Mouse (Mus musculus) stomach, postnatal 0 days (tissue): ENCODE data around the gene Adamts6. TPM values are rescaled to one million over a fixed set of nuclear protein-coding genes. Genes with fewer than 3 reads are reported as not detected.

Source experiments
- ATAC-seq: fragments of 200-750 bp; cut with Nextera tagmentation; 2 replicates; pipeline ENCODE4 v1.8.0; 2017; ENCODE audit not compliant: low FRiP score, low TSS enrichment
- DNase-seq: peaks from one replicate; pipeline ENCODE4 v3.0.0-alpha.2; 2016; ENCODE audit warnings: low spot score
- H3K27ac ChIP-seq: fragments of 300-500 bp; sonication (generic); replicated peaks from 2 replicates; pipeline ENCODE4 v1.5.1; 2014; ENCODE audit warnings: mild to moderate bottlenecking, control low read depth
- H3K27me3 ChIP-seq: fragments of 300-500 bp; sonication (generic); 2 replicates; pipeline ENCODE4 v1.6.1; 2014; ENCODE audit warnings: low read length; ENCODE audit not compliant: control insufficient read depth, insufficient read depth
- H3K36me3 ChIP-seq: fragments of 300-500 bp; sonication (generic); 2 replicates; pipeline ENCODE4 v1.6.1; 2014; ENCODE audit warnings: low read length, mixed read lengths; ENCODE audit not compliant: control insufficient read depth, insufficient read depth
- H3K4me1 ChIP-seq: fragments of 300-500 bp; sonication (generic); replicated peaks from 2 replicates; pipeline ENCODE4 v1.6.1; 2014; ENCODE audit warnings: antibody characterized with exemption; ENCODE audit not compliant: control insufficient read depth, insufficient read depth
- H3K4me2 ChIP-seq: fragments of 300-500 bp; sonication (generic); replicated peaks from 2 replicates; pipeline ENCODE4 v1.6.1; 2014; ENCODE audit warnings: low read depth, mild to moderate bottlenecking, control low read depth, moderate library complexity
- H3K4me3 ChIP-seq: fragments of 300-500 bp; sonication (generic); 2 replicates; pipeline ENCODE4 v1.5.1; 2014; ENCODE audit warnings: low read depth, low read length, control low read depth
- H3K9ac ChIP-seq: fragments of 300-500 bp; sonication (generic); 2 replicates; pipeline ENCODE4 v1.6.1; 2014; ENCODE audit warnings: mild to moderate bottlenecking, low read length, control low read depth, mixed read lengths
- H3K9me3 ChIP-seq: fragments of 300-500 bp; sonication (generic); 2 replicates; pipeline ENCODE4 v1.6.1; 2016; ENCODE audit warnings: low read length; ENCODE audit not compliant: control insufficient read depth
- CTCF ChIP-seq: IDR thresholded peaks from 2 replicates; pipeline ENCODE4 v1.5.1; 2016; ENCODE audit warnings: antibody characterized with exemption, low read depth, mild to moderate bottlenecking, moderate library complexity
- EP300 ChIP-seq: optimal IDR thresholded peaks from 2 replicates; pipeline ENCODE3; 2016; ENCODE audit warnings: antibody characterized with exemption
- WGBS: fragments of 180-500 bp; shearing (Covaris S2); extraction: QIAGEN DNeasy Blood & Tissue Kit; methylation state at CpG from one replicate; pipeline ENCODE4 v1.1.7; 2014; 5-methylcytosine and 5-hydroxymethylcytosine counted together
- polyA plus RNA-seq: library from polyadenylated mRNA; unstranded; fragments of >200 nt; fragmentation: Nextera tagmentation; extraction: Ambion mirVana; gene quantifications from 2 replicates; pipeline ENCODE4 v1.2.1, GENCODE M21; 2015

The Adamts6 gene
- polyA plus RNA-seq, 1 experiment from 2014 or later, result 0.78 TPM

DNA sequence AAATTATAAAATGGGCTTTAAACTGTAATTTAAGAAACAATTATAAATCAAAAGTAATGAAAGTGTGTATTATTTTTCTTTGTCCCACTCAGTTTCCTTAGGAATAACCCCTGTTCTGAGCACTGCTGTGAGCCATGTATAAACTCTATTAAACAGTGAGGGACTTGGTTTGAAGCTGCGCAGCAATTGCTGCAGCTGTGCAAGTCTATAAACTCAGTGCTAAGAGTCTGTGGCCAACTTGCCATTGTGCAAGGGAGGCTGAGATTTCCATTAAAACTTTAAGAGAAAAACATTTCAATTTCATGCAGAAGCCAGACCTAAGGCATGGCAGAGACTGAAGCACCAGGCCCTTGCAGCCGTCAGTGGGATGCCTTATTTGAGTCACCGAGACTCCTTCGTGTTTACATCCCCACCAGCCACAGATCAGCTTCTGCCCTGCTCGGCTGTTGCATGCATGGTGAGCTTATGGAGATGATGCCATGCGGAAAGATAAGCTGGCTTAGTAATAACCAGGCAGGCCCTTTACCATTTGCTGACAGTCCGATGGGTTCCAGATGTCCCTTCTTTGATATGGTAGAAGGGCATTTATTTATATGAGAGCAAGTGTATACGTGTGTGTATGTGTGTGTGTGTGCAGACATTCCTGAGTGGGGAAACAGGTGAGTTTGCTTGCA lies 206.7 kb downstream of the Adamts6 start:
- no peaks in the 10 kb centered on the region for H3K9me3 ChIP-seq
- H3K36me3 ChIP-seq, result no peaks in the 10 kb centered on the region; the same call in 1 of the 2 replicates
- WGBS, result 60% methylated on average over 8 of the region's 8 CpGs
- DNase-seq, result no peak
- no peak overlapping the region for H3K4me2 ChIP-seq
- no peak overlapping the region for H3K27ac ChIP-seq
- no peak for ATAC-seq
- no peak for TF ChIP-seq CTCF
- no peak for TF ChIP-seq EP300
- no peak overlapping the region for H3K4me3 ChIP-seq
- no peaks in the 10 kb centered on the region for H3K27me3 ChIP-seq
- no peak overlapping the region for H3K9ac ChIP-seq
- no peaks in the 10 kb centered on the region; the same call in 1 of the 2 replicates for H3K4me1 ChIP-seq

DNA sequence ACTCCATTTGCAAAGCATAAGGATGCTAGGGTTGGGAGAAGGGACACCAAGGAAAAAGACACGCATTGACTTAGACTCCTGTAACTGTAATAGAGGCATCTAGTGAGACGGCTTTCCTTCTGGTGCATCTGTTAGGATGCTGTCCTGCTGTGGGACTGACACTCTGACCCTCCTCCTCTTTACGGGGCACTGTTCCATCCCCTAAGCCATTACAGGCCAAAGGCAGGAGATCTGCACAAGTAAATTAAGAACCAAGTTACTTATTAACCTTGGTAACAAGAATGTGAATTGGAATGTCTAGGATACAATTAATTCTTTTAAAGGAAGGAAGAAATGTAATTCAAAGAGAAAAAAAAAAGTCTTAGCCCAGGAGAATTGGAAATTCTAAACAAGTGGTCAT lies 210.0 kb downstream of the Adamts6 start:
- 78% methylated on average over 3 of the region's 3 CpGs for WGBS
- no peaks in the 10 kb centered on the region for H3K4me1 ChIP-seq
- no peak for DNase-seq

DNA sequence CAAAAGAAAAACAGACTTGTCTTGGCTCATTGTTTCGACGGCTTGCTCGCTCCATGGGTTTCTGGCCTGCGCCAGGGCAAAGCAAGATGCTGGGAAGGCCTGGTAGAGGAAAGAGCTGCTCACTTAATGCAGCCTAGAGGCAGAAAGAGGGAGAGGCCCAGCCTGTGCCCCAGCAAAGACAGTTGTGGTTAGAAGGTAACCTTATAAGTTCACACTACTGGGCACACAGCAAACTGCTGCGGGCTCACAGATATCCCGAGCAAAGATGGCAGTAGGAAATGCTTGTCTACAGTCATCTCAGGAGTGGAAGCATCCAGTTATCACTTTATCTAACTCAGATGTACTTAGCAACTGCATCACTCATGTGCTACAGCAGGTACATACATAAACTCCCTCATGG lies 211.0 kb downstream of the Adamts6 start:
- H3K4me1 ChIP-seq, result no peaks in the 10 kb centered on the region
- TF ChIP-seq CTCF, result no peak
- TF ChIP-seq EP300, result no peak
- no peak overlapping the region for H3K4me2 ChIP-seq
- no peak overlapping the region for H3K27ac ChIP-seq
- H3K27me3 ChIP-seq, result no peaks in the 10 kb centered on the region
- no peaks in the 10 kb centered on the region for H3K9me3 ChIP-seq
- ATAC-seq (no peak), DNase-seq (no peak)
- no peak overlapping the region for H3K4me3 ChIP-seq
- H3K36me3 ChIP-seq, result no peaks in the 10 kb centered on the region; the same call in 1 of the 2 replicates
- 93% methylated on average over 6 of the region's 6 CpGs for WGBS
- H3K9ac ChIP-seq, result no peak overlapping the region

More for the DNA sequence above, 210.0 kb downstream of the Adamts6 start:
- Histone ChIP-seq H3K9ac (no peak overlapping the region), H3K4me2 (no peak overlapping the region), H3K36me3 (no peaks in the 10 kb centered on the region; the same call in 1 of the 2 replicates), H3K27ac (no peak overlapping the region), H3K9me3 (no peaks in the 10 kb centered on the region), H3K4me3 (no peak overlapping the region), H3K27me3 (no peaks in the 10 kb centered on the region)
- no peak for TF ChIP-seq EP300
- no peak for TF ChIP-seq CTCF
- no peak for ATAC-seq

DNA sequence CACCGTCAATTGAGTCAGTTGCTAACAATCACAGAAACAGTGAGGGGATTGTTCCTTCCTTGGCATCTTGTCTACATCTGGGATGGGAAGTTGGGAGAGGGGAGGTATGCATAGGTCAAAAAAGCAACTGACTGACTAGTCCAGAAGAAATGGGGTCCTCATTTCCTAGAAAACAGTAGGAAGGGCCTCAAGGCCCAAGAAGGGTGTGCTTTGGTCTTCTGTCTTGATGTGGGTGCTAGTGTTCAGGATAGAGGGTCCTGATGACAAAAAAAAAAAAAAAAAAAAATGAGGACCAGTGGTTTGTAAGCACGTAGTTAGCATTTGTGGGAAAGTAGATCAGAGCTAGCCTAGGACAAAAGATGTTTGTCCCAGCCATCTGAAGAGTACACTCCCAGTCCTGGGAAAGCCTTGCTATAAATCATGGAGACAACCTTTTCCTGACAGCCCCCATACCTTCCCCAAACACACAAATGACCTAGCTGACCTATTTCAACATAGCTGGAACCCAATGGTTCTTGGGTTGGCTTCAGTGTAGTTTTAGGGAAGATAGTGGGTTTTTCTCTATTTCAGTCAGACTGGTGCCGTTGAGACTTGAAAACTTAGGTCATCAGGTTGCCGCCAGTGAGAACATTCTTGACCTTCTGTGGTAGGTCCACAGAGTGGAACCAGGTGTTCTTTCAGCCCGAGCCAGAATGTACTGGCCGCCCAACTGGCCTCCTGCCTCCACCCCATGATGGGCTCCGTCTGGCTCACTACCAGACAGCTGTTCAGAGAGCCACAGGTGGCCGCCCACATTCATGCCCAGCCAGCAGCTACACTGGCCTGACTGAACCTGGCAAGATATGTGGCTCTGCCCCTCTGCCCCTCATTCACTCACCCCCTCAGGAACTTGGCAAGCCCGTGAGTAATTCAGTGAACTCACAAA lies 211.7 kb downstream of the Adamts6 start:
- 80% methylated on average over 9 of the region's 9 CpGs for WGBS
- DNase-seq, result no peak
- no peaks in the 10 kb centered on the region for H3K9me3 ChIP-seq
- no peaks in the 10 kb centered on the region for H3K4me1 ChIP-seq
- H3K27ac ChIP-seq, result no peak overlapping the region
- no peaks in the 10 kb centered on the region; the same call in 1 of the 2 replicates for H3K36me3 ChIP-seq
- no peak overlapping the region for H3K4me3 ChIP-seq
- H3K4me2 ChIP-seq, result no peak overlapping the region
- TF ChIP-seq CTCF (no peak), EP300 (no peak)
- no peaks in the 10 kb centered on the region for H3K27me3 ChIP-seq
- no peak overlapping the region for H3K9ac ChIP-seq
- ATAC-seq, result no peak

DNA sequence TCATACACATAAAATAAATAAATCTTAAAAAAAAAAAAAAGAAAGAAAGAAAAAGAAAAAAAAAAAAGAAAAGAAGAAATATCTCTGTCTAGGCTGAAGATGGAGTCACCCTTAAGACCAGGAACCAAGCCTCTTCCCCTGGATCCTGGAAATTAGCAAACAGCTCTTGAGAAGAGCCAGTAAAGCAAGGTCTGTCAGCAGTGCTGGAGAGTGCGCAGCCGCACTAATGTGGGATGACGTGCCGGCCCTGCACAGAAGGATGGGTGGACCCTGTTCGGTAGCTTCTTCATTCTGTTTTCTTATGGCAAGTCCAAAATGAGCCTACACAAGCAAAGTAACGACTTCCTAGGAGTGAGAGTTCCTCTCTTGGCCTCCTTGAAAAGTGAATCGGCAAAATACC lies 214.8 kb downstream of the Adamts6 start:
- Histone ChIP-seq H3K4me3 (no peak overlapping the region), H3K4me1 (no peaks in the 10 kb centered on the region), H3K36me3 (no peaks in the 10 kb centered on the region), H3K4me2 (no peak overlapping the region), H3K27me3 (no peaks in the 10 kb centered on the region), H3K27ac (no peak overlapping the region), H3K9me3 (no peaks in the 10 kb centered on the region), H3K9ac (no peak overlapping the region)
- TF ChIP-seq EP300, result no peak
- no peak for TF ChIP-seq CTCF
- ATAC-seq (no peak), DNase-seq (no peak)
- WGBS, result 92% methylated on average over 7 of the region's 7 CpGs
